Mouse (Mus musculus): ENCODE data around the gene Fkbp7. TPM values are rescaled to one million over a fixed set of nuclear protein-coding genes. Genes with fewer than 3 reads are reported as not detected.

Gene Fkbp7
- polyA plus RNA-seq, 1 experiment from 2014 or later: 14.1 TPM

GRCm38 (mm10) chr2:76621724-76622123 lies 51.2 kb downstream of the Fkbp7 start:
- no peaks in the 10 kb centered on the region for H3K27me3 ChIP-seq
- no peak for ATAC-seq (ENCODE audit: low FRiP score, low read depth)
- H3K4me1 ChIP-seq (replicated peaks): no peaks in the 10 kb centered on the region
- H3K9ac ChIP-seq: no peak overlapping the region
- no peak overlapping the region for H3K4me2 ChIP-seq
- 90% methylated on average over 1 of the region's 1 CpGs for WGBS
- no peak overlapping the region for H3K4me3 ChIP-seq
- H3K9me3 ChIP-seq: no peaks in the 10 kb centered on the region
- peaks cover 33% of the 10 kb centered on the region for H3K36me3 ChIP-seq
- H3K27ac ChIP-seq (replicated peaks): no peak overlapping the region

DNA sequence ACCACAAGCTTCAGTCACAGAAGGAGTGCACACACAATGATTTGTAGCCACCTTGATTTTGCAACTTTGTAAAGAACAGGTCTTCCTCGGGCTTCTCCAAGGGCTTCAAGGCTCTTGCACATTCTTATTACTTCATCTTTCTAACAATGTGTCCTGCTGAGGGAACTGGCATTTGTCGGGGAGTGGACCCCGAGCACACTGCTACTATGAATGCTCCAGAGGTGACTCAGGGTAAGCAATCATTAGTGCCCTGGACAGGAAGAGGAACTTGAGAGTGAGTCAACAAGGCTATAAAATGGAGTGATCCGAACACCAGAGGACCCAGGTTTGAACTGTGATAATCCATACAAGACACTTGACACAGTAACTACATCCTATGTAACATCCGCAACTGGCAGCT lies 52.7 kb downstream of the Fkbp7 start:
- 92% methylated on average over 5 of the region's 5 CpGs for WGBS
- ATAC-seq (ENCODE audit: low FRiP score, low read depth): no peak
- Histone ChIP-seq H3K4me3 (no peak overlapping the region), H3K27ac (replicated peaks) (no peak overlapping the region), H3K4me1 (replicated peaks) (no peaks in the 10 kb centered on the region), H3K9me3 (no peaks in the 10 kb centered on the region), H3K4me2 (no peak overlapping the region), H3K27me3 (no peaks in the 10 kb centered on the region), H3K36me3 (peaks cover 18% of the 10 kb centered on the region), H3K9ac (no peak overlapping the region)

DNA sequence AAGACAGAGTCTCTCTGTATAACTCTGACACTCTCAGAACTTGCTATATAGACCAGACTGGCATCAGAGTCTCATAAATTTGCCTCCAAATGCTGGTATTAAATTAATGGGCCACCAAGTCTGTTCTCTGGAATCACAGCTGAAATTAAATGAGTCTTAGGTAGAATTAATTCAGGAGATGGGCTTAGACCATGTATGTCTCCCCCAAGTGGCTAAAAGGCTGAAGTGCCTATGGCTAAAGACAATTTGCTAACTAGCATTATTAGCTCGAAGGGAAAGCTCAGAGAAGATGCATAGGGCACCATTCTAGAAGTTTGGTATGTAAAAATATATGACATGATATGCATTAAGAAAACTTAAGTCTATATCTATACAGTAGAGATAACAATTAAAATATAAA lies 54.8 kb downstream of the Fkbp7 start:
- H3K36me3 ChIP-seq: peaks cover 3% of the 10 kb centered on the region; the same call in 1 of the 2 replicates
- H3K4me3 ChIP-seq: no peak overlapping the region
- H3K27ac ChIP-seq (replicated peaks): no peak overlapping the region
- ATAC-seq (ENCODE audit: low FRiP score, low read depth): no peak; the same call in 1 of the 2 replicates
- no peak overlapping the region for H3K9ac ChIP-seq
- no peak overlapping the region for H3K4me2 ChIP-seq
- H3K4me1 ChIP-seq (replicated peaks): no peaks in the 10 kb centered on the region
- no peaks in the 10 kb centered on the region for H3K27me3 ChIP-seq
- H3K9me3 ChIP-seq: no peaks in the 10 kb centered on the region
- WGBS: 38% methylated on average over 1 of the region's 1 CpGs

Other genes with a start within 250 kb of the Fkbp7 start
- gene Prkra, start 25.1 kb downstream of the Fkbp7 start, polyA plus RNA-seq (2015; fragmentation: Nextera tagmentation; extraction: Ambion mirVana): 101 and 103 TPM in 2 replicates
- 0.40 and 0.51 TPM in 2 replicates for gene Pjvk, start 24.6 kb downstream of the Fkbp7 start, polyA plus RNA-seq (2015; fragmentation: Nextera tagmentation; extraction: Ambion mirVana)
- 12.2 and 13.0 TPM in 2 replicates for gene Plekha3, start 2.2 kb upstream of the Fkbp7 start, polyA plus RNA-seq (2015; fragmentation: Nextera tagmentation; extraction: Ambion mirVana)